Mouse (Mus musculus): ENCODE results near the gene Rif1. TPM values are rescaled to one million over a fixed set of nuclear protein-coding genes. Genes with fewer than 3 reads are reported as not detected.

Rif1 gene
- polyA plus RNA-seq, 1 experiment from 2014 or later = 39.4 TPM

Other genes starting within 250 kb of the Rif1 start
- 7.7 and 8.1 TPM in 2 replicates for gene Rbm43, start 137.7 kb upstream of the Rif1 start, polyA plus RNA-seq (2014; fragmentation: Nextera tagmentation; extraction: Ambion mirVana)
- gene Nmi, start 99.3 kb upstream of the Rif1 start, polyA plus RNA-seq (2014; fragmentation: Nextera tagmentation; extraction: Ambion mirVana) = 6.8 and 9.7 TPM in 2 replicates
- 18.1 and 23.4 TPM in 2 replicates for gene Tnfaip6, start 34.8 kb upstream of the Rif1 start, polyA plus RNA-seq (2014; fragmentation: Nextera tagmentation; extraction: Ambion mirVana)